Mouse (Mus musculus) ZHBTc4 (cell line): ENCODE data around the gene Defb28.

Experiments used
- DNase-seq: peaks from one replicate; pipeline ENCODE4 v3.0.0-alpha.2; 2011; ENCODE audit warnings: low read depth, low spot score

Defb28 gene

GRCm38 (mm10) chr2:152517981-152518380 is at the start of gene Defb28:
TSS of gene Defb28 (plus strand) at chr2:152518255.
- DNase-seq, result no peak

GRCm38 (mm10) chr2:152470973-152471372 is 47.1 kb upstream of the Defb28 start:
- DNase-seq, result peak; percentile 65

- no peak for DNase-seq
Observed at GRCm38 (mm10) chr2:152472434-152472833, 45.6 kb upstream of the Defb28 start.

GRCm38 (mm10) chr2:152476763-152477162 is 41.3 kb upstream of the Defb28 start, which contains the start of gene Defb20:
TSS of gene Defb20 (plus strand) at chr2:152477063.
- no peak for DNase-seq

- no peak for DNase-seq
Observed at GRCm38 (mm10) chr2:152480881-152481280, 37.2 kb upstream of the Defb28 start.

- DNase-seq, result no peak
Observed at GRCm38 (mm10) chr2:152481726-152482125, 36.3 kb upstream of the Defb28 start.

- peak; percentile 73 for DNase-seq
Observed at GRCm38 (mm10) chr2:152487024-152487423, 31.0 kb upstream of the Defb28 start.

GRCm38 (mm10) chr2:152490038-152490437 is 28.0 kb upstream of the Defb28 start, which contains the start of gene Defb22:
TSS of gene Defb22 (minus strand) at chr2:152490138.
- no peak for DNase-seq

- DNase-seq, result peak; percentile 29
Observed at GRCm38 (mm10) chr2:152493151-152493550, 24.9 kb upstream of the Defb28 start.

- DNase-seq, result no peak
Observed at GRCm38 (mm10) chr2:152498020-152498419, 20.0 kb upstream of the Defb28 start.

- DNase-seq, result no peak
Observed at GRCm38 (mm10) chr2:152500204-152500862, 17.7 kb upstream of the Defb28 start.

GRCm38 (mm10) chr2:152500863-152501229 is 17.2 kb upstream of the Defb28 start:
- DNase-seq, result peak; percentile 56

- DNase-seq, result no peak
Observed at GRCm38 (mm10) chr2:152503950-152504349, 14.1 kb upstream of the Defb28 start.

GRCm38 (mm10) chr2:152511592-152511991 is 6.5 kb upstream of the Defb28 start, which contains the start of gene Defb26:
TSS of gene Defb26 (minus strand) at chr2:152511692.
- DNase-seq, result no peak

GRCm38 (mm10) chr2:152516084-152516483 is 2.0 kb upstream of the Defb28 start:
- no peak for DNase-seq

GRCm38 (mm10) chr2:152539944-152540710 is 22.1 kb downstream of the Defb28 start, which contains the start of gene Defb29:
TSS of gene Defb29 (minus strand) at chr2:152540098.
- peak; percentile 72 for DNase-seq

- no peak for DNase-seq
Observed at GRCm38 (mm10) chr2:152541979-152542378, 23.9 kb downstream of the Defb28 start.

- peak; percentile 42 for DNase-seq
Observed at GRCm38 (mm10) chr2:152542897-152543296, 24.8 kb downstream of the Defb28 start.

- peak; percentile 33 for DNase-seq
Observed at GRCm38 (mm10) chr2:152543478-152543877, 25.4 kb downstream of the Defb28 start.

GRCm38 (mm10) chr2:152544691-152545090 is 26.6 kb downstream of the Defb28 start:
- peak; percentile 70 for DNase-seq

- DNase-seq, result no peak
Observed at GRCm38 (mm10) chr2:152548124-152548523, 30.1 kb downstream of the Defb28 start.

GRCm38 (mm10) chr2:152553774-152554423 is 35.8 kb downstream of the Defb28 start:
- peak; percentile 72 for DNase-seq
